Mouse (Mus musculus) CD4-positive, CD25-positive, alpha-beta regulatory T cell, adult 4 months (primary cell): ENCODE measurements around the gene Rmi2. TPM values are rescaled to one million over a fixed set of nuclear protein-coding genes. Genes with fewer than 3 reads are reported as not detected.

Source experiments
- ATAC-seq: one replicate; pipeline ENCODE4 v1.8.0; 2017
- polyA plus RNA-seq, 2 experiments: library from polyadenylated mRNA; unstranded; fragments of 100-300 nt; shearing (Covaris generic); gene quantifications; one replicate each; pipeline ENCODE4 v1.2.1; 2017

Rmi2 gene
- polyA plus RNA-seq, 2 experiments from 2014 or later = 0.67 to 1.6 TPM

DNA sequence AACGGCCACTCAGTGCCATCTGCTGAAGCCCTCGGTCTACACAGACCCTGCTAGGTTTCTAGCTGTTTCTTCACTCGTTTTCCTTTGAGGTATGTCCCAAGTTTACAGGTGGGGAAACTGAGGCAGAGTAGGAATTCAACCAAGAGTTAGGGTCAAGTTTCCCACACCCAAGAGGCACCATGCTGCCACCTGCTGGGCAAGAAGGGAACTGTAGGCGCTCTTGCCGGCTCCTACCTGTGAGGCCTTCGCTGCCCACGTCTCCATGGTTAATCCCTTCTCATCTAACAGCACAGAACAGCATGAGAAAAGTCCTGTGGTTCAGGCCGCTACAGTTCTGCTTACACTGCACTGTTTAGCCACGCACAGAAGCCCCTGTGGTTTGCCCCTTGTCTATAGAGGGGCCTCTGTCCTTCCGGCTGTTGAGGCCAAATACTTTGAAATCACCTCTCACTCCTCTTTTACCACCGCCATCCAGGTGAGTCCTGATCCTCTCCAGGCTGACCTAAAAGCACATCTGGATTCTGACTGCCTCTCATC, 33.1 kb downstream of the Rmi2 start:
- ATAC-seq = peak; percentile 66

DNA sequence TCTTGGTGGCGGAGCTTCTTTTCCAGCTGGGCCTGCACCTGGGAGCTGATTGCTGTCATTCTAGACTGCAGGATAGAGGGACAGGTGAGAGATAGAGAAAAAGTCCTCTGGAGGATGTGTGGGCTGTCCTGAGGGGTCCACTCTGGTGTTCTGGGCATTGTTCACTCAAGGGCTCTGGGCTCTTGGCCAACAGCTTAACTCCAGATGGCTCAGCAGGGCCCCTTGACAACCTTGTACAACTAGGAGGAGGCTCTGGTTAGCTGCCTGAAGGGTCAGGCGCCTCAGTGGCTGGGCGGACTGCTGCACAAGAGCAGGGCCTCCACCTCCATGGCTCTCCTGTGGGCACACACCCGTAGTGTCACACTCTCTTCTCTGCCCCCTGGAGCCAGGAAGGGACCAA, 36.1 kb downstream of the Rmi2 start:
- no peak for ATAC-seq

- ATAC-seq = no peak
Observed at GRCm38 (mm10) chr16:10872825-10873360, 38.0 kb downstream of the Rmi2 start.

DNA sequence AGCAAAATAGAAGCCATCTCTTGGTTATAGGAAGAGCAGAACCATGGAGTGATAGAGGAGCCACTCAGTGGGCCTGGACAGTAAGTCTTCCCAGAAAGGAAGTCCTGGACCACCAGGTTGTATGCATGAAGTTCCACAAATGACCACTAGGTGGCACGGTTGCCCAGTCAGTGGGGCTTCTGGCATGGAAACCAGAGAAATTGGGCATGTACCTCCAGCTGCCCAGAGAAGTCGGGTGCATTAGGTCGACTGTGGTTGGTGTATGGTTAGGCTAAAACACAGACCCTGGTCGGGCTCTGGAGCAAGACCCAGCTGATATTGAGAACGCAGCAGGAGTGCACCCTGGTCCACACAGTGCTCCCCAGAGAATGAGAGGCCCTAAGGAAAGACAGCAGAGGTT, 38.8 kb downstream of the Rmi2 start:
- peak; percentile 78 for ATAC-seq

- ATAC-seq = no peak
Observed at GRCm38 (mm10) chr16:10878227-10878626, 43.4 kb downstream of the Rmi2 start.

GRCm38 (mm10) chr16:10879467-10879866, 44.6 kb downstream of the Rmi2 start:
- peak; percentile 93 for ATAC-seq

GRCm38 (mm10) chr16:10881231-10881962, 46.5 kb downstream of the Rmi2 start:
- ATAC-seq = no peak

DNA sequence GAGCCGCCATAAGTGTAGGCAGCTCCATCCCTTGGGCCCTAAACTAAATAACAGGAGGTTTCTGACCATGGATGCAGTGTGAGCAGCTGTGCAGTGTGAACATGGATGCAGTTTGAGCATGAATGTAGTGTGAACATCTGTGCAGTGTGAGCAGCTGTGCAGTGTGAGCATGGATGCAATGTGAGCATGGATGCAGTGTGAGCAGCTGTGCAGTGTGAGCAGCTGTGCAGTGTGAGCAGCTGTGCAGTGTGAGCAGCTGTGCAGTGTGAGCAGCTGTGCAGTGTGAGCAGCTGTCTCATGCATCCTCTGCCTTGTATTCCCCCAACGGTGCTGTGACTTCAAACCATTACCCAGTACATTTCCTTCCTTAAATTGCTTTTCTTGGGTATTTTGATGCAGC, 52.6 kb downstream of the Rmi2 start:
- no peak for ATAC-seq

DNA sequence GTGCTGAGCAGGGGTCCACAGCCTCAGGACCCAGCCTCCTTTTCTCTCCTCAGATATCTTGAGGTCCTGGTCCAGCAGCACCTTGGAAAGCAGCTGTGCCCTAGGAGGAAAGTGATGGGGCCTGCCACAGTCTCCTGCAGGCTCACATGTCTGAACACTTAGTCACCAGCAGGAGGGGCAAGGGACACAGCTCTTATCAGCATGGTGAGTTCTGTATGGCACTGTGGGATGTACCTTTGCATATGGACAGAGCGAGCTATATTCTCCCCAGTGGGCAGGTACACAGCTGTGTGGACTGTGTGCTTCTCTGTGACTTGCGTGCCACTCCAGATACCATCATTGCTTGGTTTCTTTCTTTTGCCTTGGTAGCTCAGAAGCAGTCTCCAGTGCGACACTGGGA, 55.5 kb downstream of the Rmi2 start:
- no peak for ATAC-seq

DNA sequence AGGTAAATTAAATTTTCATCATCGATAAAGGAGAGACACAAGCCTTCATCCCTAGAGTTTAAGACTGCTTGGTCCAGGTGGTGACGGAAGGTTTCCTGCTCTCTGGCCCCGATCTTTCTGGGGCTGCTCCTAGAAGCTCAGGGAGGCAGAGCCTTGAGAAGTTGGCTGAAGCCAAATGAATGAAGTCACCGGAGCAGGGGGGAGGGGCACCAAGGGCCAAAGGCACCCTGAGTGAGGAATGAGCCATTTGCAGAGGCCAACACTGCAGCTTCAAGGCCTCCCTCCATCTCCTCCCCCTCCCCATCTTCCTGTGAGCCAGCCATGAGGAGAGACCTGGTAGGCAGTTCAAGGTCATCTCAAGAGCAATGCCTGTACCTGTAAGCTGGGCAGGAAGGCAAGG, 58.3 kb downstream of the Rmi2 start:
- ATAC-seq = no peak

DNA sequence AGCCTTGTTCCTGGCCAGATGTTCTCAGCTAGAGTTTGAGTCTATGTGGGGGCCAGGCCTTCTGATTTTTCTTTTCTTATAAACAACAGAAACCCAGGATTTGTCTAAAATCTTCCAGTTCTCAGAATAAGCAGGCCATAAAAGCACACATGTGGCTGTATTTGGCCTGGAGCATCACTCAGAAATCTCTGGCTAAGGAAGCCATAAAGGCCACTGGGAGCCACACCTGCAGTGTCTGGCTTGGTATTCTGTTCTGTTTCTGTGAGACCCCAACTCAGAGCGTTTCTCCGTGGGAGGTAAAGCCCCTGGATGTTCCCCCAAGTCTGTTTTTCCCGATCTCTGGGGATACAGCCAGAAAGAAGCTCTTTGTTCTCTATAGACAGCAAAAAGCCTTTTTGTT, 61.0 kb downstream of the Rmi2 start:
- ATAC-seq = no peak

DNA sequence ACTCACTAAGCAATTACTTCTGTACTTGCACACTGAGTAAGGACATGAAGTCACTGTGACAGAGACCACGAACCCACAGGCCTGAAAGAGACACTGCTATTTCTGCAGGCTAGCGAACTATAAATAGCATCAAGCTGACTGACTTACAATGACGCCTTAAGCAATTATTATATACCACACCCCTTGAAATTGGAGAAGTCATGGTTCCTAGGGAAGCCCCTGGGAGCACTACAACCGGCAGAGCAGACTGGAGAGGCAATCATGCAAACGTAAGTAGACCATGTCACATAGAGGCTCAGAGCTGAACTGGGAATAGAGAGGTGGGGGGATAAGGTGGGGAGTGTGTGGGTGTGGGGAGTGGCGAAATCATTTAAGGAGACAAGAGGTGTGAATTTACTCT, 62.5 kb downstream of the Rmi2 start:
- no peak for ATAC-seq

- ATAC-seq = no peak
Observed at GRCm38 (mm10) chr16:10900736-10901135, 65.9 kb downstream of the Rmi2 start.

GRCm38 (mm10) chr16:10901956-10902355, 67.1 kb downstream of the Rmi2 start:
- ATAC-seq = no peak

- ATAC-seq = no peak
Observed at GRCm38 (mm10) chr16:10902849-10903248, 68.0 kb downstream of the Rmi2 start.

DNA sequence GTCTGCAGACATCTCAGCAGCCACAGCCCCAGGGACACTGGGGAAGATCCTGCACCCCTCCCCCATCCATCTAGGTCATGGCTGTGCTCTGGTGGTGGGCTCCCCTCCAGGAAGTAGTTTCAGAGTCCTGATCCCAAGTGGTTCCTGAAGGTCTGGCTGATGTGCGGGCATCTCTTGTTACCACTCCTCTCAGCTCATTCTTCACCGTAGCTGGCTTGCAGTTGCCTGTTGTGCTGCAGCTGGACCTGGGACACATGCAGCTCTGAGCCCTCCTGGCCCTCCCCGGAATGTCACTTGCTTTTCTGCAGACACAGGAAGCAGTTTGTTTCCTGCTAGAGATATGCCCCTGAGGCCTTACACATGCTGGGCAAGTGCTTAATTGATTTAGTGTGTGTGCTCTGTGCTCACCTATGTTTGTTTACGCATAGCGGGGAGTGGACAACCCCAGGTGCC, 70.8 kb downstream of the Rmi2 start:
- ATAC-seq = no peak

DNA sequence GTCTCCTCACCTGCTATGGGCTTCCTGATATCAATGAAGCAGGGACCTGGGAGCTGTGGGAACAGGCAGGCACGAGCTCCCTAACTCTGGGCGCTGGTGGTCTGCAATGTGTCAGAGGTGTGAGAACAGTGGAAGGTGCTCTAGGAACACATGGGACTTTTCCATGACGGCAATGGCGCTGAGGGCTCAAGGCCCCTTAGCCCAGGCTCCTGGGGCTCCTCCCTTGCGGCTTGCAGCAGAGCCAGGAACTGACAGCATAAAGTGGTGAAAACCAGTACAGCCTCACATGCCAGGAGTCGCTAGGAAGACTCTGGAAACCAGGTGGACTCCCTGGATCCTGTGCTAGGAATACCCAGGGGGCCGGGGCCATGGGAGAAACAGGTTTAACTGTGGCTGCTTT, 75.7 kb downstream of the Rmi2 start:
- ATAC-seq = no peak

GRCm38 (mm10) chr16:10911061-10911460, 76.2 kb downstream of the Rmi2 start:
- ATAC-seq = no peak

DNA sequence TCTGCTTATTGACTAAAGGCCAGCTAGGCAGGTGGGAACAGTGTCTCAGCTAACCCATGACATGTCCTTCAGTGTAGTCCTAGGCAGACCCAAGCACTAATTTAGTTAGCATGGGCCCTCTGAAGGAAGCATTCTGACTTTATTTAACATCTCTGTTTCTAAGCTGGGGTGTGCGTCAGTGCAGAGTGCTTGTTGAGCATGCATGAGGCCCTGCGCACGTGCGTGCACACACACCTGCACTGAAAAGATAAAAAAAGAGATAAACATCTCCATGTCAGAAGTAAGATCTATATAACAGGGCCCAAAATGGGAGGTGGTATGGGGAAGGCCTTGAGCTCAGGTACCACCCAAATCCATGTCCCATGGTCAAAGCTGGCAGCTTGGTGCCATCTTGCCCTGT, 80.2 kb downstream of the Rmi2 start:
- ATAC-seq = no peak

DNA sequence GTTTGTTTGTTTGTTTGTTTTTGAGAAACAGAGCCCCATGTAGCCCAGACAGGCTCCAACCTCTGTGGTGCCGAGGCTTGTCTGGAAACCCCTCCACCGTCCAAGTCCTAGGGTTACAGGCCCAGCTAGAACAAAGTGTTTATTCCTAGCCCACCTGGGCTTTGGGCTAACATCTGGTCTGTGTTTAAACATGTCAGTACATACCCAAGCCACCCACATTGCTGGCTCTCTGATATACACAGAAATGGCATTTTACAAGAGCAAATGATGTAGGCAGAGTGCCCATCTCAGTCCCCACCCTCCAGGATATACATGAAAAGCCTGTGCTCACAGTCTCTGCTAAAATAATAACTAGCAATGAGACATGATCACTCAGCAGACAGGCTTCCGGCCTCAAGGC, 81.4 kb downstream of the Rmi2 start:
- ATAC-seq = no peak

DNA sequence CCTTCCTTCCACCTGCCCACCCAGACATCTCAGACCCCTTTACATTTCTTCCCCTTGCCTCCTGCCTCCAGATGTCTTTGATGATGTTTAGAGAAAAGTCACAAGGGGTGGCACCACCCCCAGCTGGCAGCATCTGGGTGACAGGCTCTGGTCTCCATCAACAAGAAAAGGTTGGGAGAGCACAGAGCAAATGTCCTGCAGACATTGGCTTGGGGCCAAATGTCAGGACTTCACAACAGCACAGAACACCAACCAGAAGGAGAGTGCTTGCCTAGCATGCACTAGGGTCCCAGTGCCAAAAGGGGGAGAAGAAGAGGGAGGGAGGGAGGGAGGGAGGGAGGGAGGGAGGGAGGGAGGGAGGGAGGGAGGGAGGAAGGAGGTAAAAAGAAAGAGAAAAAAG, 85.0 kb downstream of the Rmi2 start:
- no peak for ATAC-seq

GRCm38 (mm10) chr16:10923561-10923960, 88.7 kb downstream of the Rmi2 start:
- no peak for ATAC-seq

GRCm38 (mm10) chr16:10925591-10926180, 90.8 kb downstream of the Rmi2 start:
- no peak for ATAC-seq

- no peak for ATAC-seq
Observed at GRCm38 (mm10) chr16:10927026-10927425, 92.2 kb downstream of the Rmi2 start.
